Mouse (Mus musculus) T-helper 17 cell (primary cell): ENCODE measurements around the gene 1700102P08Rik.

Source experiments
- in situ Hi-C, 2 experiments: fragments of 300-600 bp; cut with MboI, MseI; formaldehyde crosslinking; loops; 1 replicate in 1 of 2; 2 replicates in 1 of 2; pipeline ENCODE4 v1.15.1; 2025; ENCODE audit warnings: high pct_unique_total_duplicates in 2 of 2

Gene 1700102P08Rik

DNA sequence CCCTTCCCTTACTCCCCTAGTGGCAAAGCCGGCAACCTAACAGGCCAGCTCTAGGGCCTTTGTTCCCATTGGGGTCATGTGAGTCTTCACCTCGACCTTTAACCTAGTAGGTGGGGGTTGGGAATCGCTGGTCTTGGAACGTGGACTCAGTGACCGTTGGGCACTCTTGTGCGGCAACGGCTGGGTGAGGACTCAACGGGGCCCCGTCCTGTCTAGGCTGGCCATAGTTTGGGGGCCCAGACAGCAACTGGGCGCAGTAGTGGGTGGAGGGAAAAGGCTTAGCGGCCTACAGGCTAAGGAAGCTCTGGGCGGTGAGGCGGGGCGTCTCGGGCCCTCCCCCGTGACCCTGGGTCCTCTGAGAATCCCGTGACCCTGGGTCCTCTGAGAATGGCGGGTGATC lies at the start of gene 1700102P08Rik:
Gene 1700102P08Rik (plus strand): TSS at position 130 of the 400 bp plus-strand sequence.
- in situ Hi-C loops: no loop called here

DNA sequence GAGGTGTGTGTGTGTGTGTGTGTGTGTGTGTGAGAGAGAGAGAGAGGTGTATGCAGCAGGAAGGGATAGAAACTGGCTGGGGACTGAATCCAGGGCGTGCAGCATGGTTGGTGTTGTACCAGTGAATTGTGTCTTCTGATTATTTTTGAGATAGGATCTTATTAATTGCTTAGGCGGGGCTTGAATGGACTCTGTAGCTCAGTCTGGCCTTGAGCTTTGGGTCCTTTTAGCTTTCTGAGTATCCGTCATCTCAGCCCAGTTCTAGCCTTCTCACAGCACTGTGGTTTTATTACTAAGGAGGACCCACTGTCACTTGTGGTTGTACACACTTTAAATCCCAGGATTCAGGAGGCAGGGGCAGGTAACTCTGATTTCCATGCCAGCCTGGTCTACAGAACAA lies 49.3 kb upstream of the 1700102P08Rik start:
- in situ Hi-C loops: no loop called here

DNA sequence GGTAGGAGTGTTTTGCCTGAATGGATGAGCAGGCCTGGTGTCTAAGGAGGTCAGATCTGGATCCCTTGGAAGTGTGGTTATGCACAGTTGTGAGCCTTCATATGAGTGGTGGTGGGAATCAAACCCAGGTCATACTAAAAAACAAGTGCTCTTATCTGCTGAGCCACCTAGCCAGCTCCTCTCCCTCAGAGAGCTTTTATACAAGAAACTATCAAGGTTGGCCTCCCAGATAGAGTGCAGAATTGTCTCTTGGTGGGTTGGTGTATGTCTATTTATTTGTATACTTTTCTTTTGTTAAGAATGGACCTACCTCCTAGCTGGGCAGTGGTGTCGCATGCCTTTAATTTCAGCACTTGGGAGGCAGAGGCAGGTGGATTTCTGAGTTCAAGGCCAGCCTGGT lies 48.8 kb upstream of the 1700102P08Rik start:
- in situ Hi-C loops: no loop called here

DNA sequence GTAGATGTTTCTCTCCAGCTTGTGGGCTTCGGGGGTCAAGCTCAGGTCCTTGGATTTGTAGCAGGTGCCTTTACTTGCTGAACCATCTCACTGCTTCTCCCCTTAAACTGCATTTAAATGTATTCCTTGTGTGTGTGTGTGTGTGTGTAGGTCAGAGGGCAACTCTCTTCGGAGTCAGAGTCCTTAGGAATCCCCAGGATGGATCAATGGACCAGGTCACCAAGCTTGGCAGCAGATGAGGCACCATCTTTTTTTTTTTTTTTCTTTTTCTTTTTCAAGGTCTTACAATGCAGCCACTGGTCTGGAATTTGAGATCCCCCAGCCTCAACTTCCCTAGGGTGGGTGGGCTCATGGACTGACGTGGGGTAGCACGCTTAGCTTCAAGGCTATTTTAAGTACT lies 48.1 kb upstream of the 1700102P08Rik start:
- in situ Hi-C loops: no loop called here

DNA sequence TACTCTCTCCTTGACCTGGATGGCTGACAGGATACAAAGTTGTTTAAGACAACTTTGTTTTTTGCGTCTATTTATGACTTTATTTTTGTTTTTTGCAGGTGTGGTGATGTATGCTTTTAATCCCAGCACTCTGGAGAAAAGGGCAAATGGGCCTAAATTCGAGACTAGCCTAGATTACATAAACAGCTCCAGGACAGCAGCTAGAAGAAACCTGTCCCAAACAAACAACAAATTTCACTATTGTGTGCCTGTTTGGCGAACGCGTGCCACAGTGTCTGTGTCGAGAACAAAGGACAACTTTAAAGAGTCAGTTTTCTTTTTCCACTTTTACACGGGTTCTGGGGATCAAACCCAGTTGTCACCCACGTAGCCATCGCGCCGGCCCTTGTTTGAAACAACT lies 45.6 kb upstream of the 1700102P08Rik start:
- in situ Hi-C loops: no loop called here

DNA sequence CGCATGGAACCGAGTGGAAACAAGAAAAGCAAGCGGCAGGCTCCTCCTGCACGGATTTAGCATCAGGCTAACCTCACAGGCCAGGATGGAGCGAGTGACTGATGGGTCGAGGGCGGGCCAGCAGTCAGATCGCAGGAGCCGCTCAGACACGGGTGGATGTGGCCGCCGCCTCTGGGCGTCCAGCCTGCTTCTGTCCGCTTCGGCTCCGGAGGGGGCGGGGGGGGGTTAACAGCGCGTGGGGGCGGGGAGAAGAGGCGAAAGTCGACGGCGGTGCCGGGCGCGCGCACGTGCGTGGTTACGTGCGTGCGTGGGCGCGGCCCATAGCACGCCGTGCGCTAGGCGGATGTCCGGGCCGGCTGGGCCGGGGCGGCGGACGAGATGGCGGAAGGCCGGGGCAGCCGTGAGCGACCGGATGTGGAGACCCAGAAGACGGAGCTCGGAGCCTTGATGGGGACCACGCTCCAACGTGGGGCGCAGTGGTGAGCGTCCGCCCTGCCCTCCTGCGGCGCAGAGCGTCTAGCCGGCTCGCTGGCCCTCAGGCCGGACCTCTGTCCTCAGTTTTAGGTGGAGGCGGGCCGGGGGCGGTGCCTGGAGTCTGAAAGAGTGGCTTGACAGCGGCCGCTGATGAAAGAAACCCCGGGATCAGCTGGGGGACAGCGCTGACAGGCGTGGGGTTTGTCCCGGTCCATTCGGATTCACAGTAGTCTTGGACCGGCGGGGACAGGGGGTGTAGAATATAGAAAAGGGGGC lies 44.9 kb upstream of the 1700102P08Rik start, which contains the start of gene Usp4:
Gene Usp4 (plus strand): TSS at position 314 of the 750 bp plus-strand sequence.
- in situ Hi-C loops: no loop called here

DNA sequence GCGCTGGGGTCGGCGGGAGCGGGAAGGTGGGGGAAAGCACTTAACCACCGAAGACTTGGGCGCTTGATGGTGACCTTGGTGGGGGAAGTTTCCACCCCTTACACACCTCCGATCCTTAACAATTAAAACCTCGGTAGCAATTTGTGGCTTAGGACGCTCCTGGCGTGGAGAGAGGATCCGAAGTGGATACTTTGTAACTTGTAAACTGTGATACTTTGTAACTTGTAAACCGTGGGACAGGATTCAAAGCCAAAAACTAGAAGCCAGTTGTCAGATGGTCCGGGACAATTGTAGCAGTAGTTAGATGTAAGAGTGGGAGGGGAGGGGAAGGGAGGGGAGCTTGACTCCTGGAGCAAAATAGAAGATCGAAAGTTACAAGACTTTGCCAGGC lies 44.3 kb upstream of the 1700102P08Rik start:
- in situ Hi-C loops: no loop called here

DNA sequence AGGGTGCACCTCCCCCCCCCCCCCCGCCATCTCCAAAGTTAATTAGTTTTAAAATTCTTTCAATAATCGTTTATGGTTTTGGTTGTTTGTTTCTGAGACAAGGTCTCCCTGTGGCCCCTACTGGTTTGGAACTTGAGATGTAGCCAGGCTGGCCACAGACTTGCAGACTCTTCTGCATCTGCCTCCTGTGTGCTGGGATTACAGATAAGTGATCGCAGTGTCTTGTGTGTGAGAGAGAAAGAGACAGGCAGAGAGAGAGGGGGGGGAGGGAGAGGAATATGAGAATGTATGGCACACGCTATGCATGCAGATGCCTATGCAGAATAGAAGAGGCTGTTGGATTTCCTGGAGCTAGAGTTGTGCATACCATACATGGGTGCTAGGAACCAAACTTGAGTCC lies 42.9 kb upstream of the 1700102P08Rik start:
- in situ Hi-C loops: no loop called here

DNA sequence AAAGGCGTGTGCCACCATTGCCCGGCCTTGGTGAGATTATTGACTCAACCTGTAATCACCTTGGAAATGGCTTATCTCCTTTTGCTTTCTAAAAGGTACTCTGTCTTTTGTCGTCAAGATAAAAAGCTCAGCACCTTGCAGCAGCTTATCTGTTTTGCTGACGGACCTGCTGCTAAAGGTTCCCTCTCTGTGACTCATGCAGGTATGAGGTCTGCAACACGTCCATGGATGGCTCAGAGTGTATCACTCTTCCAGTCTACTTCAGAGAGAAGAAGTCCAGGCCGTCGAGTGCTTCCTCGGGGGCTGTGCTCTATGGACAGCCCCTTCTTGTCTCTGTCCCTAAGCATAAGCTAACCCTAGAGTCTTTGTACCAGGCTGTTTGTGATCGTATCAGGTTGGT lies 14.4 kb upstream of the 1700102P08Rik start:
- in situ Hi-C loops: no loop called here

DNA sequence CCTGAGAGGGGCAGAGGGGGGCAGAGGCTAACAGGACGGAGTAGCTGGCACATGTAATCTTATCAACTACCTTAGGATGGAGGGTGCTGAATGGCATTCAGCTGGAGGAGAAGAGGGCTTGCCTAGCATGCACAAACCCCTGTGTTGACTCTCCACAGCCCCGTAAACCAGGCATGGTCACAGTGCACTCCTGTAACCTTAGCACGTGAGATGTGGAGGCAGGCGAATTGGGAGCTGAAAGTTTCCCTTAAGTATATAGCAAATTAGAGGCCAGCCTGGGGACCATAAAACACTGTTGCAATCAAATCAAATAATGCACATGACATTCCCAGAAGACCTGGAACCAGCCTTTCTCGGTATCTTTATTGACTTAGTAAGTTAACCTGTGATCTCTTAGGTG lies 13.9 kb upstream of the 1700102P08Rik start:
- in situ Hi-C loops: no loop called here

DNA sequence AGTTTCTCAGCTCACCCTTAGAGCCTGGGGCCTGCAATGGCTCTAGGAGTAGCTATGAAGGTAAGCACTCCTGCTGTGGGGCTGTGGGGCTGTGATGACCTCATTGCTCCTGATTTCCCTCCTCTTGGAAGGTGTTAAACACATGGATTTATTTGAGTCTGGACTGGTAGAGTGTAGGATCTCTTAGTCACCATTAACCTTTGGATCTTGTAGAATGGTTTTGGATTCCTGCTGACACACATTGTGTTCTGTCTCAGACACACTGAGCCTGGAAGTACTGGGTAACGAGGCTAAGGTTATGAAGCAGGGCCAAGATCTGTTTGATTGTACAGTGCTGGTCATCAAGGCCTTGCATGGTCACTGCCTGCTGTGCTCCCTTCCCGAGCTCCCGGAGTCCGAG lies 13.3 kb upstream of the 1700102P08Rik start:
- in situ Hi-C loops: no loop called here

DNA sequence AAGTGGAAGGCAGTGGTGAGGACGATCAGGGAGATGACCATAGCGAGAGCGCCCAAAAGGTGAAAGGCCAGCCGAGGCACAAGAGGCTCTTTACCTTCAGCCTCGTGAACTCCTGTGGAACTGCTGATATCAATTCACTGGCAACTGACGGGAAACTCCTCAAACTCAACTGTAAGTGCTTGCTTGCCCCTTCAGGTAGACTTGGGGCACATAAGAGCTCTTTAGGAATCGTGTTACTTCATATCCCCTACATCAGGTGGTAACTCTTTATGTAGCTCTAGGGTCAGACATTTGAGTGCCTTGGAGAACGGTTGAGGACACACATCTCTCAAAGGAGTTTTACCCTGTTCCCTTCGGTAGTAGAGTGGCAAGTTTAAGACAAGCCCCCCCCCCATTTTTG lies 11.2 kb upstream of the 1700102P08Rik start:
- in situ Hi-C loops: no loop called here

DNA sequence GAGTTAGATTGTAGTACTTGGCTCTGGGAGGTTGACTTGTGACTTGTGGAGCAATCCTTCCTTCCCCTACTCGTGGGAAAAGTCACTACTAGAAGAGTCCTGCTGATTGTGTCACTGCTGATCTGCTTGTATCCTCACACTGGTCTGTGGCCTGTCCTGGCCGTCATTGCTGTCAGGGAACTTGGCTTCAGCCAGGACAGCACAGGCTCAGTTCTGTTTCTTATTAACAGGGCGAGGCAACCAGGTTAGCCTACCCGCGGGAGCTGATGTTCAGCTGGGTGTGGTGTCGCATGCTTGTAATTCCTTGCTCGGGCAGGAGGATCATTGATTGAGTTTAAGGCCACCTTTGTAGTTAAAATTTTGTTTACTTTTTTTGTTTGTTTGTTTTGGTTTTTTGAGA lies 7.6 kb upstream of the 1700102P08Rik start:
- in situ Hi-C loops: no loop called here

DNA sequence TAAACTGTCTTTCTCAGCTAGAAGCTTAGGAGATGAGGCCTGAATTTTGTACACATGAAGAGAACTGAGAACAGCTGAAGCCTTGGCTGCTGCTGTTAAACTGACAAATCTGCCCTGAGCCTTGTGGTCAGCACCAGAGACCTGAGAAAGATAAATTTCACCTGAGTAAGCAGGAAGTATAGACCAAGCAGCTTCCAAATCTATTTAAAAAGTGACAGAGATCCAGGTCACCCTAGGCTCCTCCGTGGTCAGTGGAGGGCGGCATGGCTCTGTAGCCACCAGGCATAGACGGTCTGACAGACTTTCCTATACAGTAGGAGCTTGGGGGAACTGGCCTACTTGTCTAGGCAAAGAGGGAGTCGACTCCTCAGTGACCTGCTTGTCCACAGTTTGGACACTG lies 5.8 kb upstream of the 1700102P08Rik start:
- in situ Hi-C loops: no loop called here

DNA sequence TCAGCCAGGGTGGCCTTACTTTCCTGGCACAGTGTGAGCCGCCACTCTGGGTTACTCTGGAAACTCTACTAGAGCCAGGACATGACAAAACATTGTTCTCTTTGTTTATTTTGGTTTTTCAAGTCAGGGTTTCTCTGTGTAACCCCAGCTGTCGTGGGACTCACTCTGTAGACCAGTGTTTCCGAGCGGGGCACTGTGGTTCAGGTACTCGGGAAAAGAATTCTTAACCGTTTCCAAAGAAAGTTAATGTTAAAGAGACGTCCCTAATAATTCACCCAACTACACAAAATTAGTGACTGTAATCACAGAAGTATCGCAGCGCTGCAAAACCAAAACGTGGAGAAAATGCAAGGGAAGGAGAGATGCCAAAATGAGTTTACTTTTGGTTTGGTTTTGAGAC lies 4.0 kb upstream of the 1700102P08Rik start:
- in situ Hi-C loops: no loop called here

DNA sequence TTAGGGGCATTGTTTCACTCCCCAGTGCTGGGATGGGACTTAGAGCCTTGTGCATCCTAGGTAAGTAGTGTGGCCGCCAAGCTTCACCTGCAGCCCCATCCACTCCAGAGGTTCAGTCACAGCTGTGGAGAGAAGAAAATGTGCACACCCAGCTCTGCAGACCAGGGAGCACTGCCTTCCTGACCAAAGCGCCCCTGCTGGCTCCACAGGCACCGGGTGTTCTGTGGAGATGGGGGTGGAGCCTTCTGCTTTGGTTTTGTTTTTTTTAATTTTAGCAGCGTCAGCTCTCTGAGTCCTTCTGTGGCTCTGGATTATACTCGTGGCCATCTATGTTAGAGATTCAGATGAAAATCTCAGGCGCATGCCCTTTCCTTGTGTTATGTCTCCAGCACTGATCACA lies 3.4 kb upstream of the 1700102P08Rik start:
- in situ Hi-C loops: no loop called here

DNA sequence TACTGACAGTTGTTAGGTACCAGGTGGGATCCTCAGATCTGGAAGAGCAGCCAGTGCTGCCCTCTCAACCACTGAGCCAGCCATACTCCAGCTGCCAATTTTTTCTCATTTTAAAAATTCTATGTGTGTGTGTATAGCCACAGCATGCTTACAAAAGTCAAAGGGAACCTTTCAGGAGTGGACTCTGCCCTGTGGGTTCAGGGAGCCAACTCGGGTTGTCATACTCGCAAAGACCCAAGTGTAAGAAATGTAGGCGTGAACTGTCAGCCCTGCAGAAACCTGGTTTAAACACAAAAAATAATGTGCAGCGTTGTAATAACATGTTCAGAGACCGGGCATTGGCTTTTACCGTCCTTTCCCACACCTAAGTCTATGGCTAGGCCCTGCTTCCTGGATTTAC lies 1.6 kb downstream of the 1700102P08Rik start:
- in situ Hi-C loops: no loop called here

DNA sequence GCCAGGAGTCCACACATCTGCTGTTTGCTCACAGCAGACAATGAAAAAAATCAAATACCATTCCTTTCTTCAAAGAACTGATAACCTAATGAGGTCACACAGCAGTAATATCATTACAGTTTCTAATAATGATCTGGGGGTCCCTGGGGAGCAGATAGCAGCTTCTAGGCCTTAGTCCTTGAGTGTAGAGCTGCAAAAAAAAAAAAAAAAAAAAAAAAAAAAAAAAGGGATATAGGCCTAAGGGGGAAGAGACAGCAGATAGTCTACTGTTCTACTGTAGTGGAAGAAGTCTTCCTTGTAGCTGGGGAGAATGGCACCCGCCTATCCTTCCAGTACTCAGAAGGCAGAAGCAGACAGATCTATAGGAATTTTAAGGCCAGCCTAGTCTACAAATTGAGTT lies 2.8 kb downstream of the 1700102P08Rik start:
- in situ Hi-C loops: no loop called here

DNA sequence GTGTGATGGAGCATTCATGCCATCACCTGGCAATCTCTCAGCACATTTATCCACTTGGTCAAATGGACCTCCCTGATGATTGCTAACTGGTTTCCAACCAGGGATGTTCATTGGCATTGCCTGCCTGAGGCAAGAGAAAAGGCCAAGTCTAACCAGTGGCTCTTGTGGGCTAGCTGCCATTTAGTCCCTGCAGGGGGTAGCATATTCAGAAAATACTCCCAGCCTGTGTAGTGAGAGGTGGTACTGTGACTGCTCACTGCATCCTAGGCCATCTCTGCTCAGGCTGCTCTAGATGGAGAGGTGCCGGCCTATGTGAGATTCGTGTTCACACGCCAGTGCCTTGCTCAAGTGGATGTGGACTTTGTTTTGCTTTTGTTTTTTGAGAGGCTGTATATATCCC lies 5.7 kb downstream of the 1700102P08Rik start:
- in situ Hi-C loops: no loop called here

DNA sequence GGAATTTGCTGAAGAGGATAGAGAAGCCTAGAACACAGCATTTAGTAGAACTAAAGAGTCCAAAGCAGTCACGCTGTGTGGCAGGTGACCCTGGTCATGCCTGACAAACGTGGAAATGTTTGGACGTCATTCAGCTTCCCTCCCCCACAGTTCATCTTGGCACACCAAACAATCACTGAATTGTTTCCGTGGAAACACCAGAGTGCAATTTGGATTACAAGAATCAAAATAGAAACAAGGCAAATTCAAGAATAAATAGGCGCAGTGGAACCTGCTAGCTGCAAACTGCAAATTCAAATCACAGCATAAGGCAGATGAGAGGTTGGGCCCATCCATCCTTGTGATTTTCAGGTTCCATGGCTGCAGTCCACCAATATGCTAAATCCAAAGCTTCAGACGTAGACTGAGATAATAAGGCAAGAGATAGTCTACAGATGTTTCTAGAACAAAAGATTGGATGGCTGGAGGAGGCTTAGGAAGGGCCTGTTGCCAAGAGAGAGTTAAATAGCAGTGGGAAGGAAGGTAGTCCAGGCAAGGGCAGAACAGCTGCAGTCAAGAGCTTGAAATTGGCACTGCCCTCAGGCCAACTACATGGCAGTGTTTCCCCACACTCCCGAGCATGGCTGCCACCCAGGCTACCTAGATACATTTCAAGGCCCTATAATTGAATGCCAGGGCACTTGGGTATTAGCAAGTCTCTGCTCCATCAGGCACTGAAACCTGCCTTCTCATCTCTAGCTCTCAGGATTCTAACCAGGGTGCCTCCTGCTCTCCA lies 8.8 kb downstream of the 1700102P08Rik start:
- in situ Hi-C loops: no loop called here

DNA sequence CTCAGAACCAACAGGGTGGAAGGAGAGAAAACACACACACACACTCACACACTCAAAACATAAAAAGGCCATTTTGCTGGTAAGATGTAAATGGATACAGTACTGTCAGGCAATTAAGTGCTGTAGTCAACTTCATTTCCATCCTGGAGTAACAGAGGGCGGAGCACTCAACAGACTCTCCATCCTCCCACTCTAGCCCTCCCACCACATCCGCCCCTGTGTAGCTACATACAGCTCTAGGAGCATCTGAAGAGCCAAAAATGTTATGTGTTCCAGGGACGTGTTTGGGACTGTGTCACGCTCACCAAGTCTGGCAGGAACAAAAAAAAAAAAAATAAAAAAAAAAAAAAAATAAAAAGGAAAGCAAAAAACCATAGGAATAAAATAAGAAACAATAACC lies 10.5 kb downstream of the 1700102P08Rik start:
- in situ Hi-C loops: no loop called here

DNA sequence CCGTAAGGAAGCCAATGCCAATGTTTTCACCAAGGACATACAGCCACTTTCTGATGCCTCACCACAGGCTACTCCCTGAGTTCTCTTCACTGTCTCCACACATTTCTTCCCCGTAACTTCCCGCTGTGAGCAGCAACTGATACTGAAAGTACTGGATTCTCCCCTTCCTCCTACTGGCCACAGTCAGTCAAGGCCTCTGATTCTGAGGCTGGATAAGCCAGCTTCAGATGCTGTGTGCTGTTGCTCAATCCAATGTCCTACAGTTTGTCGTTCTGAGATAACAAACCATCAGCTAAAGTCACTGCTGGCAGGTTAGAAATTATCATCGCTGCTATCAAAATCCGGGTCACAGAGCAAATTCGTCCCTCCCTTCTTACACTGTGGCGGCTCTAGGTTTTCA lies 11.8 kb downstream of the 1700102P08Rik start:
- in situ Hi-C loops: no loop called here

DNA sequence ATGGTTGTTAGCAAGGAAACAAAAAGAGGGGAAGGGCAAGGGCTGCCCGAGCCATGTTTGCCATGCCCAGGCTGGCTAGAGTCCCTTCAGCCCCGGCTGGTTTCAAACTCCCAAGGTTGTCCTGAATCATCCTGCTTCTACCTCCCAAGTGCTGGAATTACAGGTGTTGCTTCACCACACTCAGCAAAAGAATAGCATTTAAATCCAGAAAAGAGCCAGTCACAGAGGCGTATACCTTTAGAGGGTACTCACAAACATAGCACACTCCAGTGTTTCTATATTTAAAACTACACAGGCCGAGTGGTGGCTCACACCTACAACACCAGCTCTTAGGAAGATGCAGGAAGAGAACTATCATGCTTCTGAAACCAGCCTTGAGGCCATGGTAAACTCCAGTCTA lies 16.9 kb downstream of the 1700102P08Rik start:
- in situ Hi-C loops: no loop called here
